Mouse (Mus musculus) midbrain, embryonic 15.5 days (tissue): ENCODE data around the gene Acat1. TPM values are rescaled to one million over a fixed set of nuclear protein-coding genes. Genes with fewer than 3 reads are reported as not detected.

Source experiments
- polyA plus RNA-seq: library from polyadenylated mRNA; unstranded; fragments of >200 nt; fragmentation: Nextera tagmentation; extraction: Ambion mirVana; gene quantifications from 2 replicates; pipeline ENCODE4 v1.2.1, GENCODE M21; 2015

Acat1 gene
- polyA plus RNA-seq, 1 experiment from 2014 or later: 138 TPM

Other genes with a start within 250 kb of the Acat1 start
- 5.8 and 6.6 TPM in 2 replicates for gene Kdelc2, start 226.4 kb downstream of the Acat1 start, polyA plus RNA-seq
- 0.13 and 0.28 TPM in 2 replicates for gene 4930550C14Rik, start 208.1 kb downstream of the Acat1 start, polyA plus RNA-seq
- 9.2 and 10.5 TPM in 2 replicates for gene Atm, start 73.6 kb downstream of the Acat1 start, polyA plus RNA-seq
- 9.9 and 11.0 TPM in 2 replicates for gene Npat, start 73.3 kb downstream of the Acat1 start, polyA plus RNA-seq
- gene Cul5, start 59.6 kb upstream of the Acat1 start, polyA plus RNA-seq: 42.0 and 47.1 TPM in 2 replicates
- gene Rab39, start 95.8 kb upstream of the Acat1 start, polyA plus RNA-seq: 2.2 and 2.5 TPM in 2 replicates
- 10.3 and 10.7 TPM in 2 replicates for gene Slc35f2, start 161.2 kb upstream of the Acat1 start, polyA plus RNA-seq
- 0.26 TPM in 1 of 2 replicates, not detected in the other for gene Sln, start 239.8 kb upstream of the Acat1 start, polyA plus RNA-seq